Mouse (Mus musculus) liver, postnatal 0 days (tissue): ENCODE measurements at regions not wholly inside any gene's neighbourhood (a gene's known extent, or its start where the extent isn't known, plus 50 kb on each side); places are given as distances from the start of the nearest gene placed in this dataset.
A peak's percentile ranks its signal among the peaks of the same experiment; 100 is the strongest.

Source experiments
- ATAC-seq: fragments of 200-750 bp; cut with Nextera tagmentation; 2 replicates; pipeline ENCODE4 v1.8.0; 2017; ENCODE audit warnings: mild to moderate bottlenecking, moderate library complexity
- DNase-seq: peaks from one replicate; pipeline ENCODE4 v3.0.0-alpha.2; 2016
- H3K27ac ChIP-seq: fragments of 300-500 bp; sonication (generic); 2 replicates; pipeline ENCODE4 v1.5.1; 2014; ENCODE audit warnings: antibody characterized with exemption, moderate library complexity, mild to moderate bottlenecking, low read depth
- H3K27me3 ChIP-seq: fragments of 300-500 bp; sonication (generic); 2 replicates; pipeline ENCODE4 v1.6.1; 2014; ENCODE audit warnings: low read length, control low read depth, mixed read lengths; ENCODE audit not compliant: insufficient read depth
- H3K36me3 ChIP-seq: fragments of 300-500 bp; sonication (generic); replicated peaks from 2 replicates; pipeline ENCODE4 v1.6.1; 2014; ENCODE audit warnings: mild to moderate bottlenecking, control low read depth, low read length, moderate library complexity, mixed read lengths; ENCODE audit not compliant: insufficient read depth
- H3K4me1 ChIP-seq: fragments of 300-500 bp; sonication (generic); 2 replicates; pipeline ENCODE4 v1.6.1; 2014; ENCODE audit warnings: antibody characterized with exemption, mild to moderate bottlenecking, control low read depth; ENCODE audit not compliant: insufficient read depth
- H3K4me2 ChIP-seq: fragments of 300-500 bp; sonication (generic); 2 replicates; pipeline ENCODE4 v1.6.1; 2014; ENCODE audit warnings: low read depth, mild to moderate bottlenecking, low read length, moderate library complexity, mixed read lengths
- H3K4me3 ChIP-seq: fragments of 300-500 bp; sonication (generic); 2 replicates; pipeline ENCODE4 v1.5.1; 2014; ENCODE audit warnings: low read depth, low read length
- H3K9ac ChIP-seq: fragments of 300-500 bp; sonication (generic); replicated peaks from 2 replicates; pipeline ENCODE4 v1.6.1; 2014; ENCODE audit warnings: mild to moderate bottlenecking, moderate library complexity
- H3K9me3 ChIP-seq: fragments of 300-500 bp; sonication (generic); 2 replicates; pipeline ENCODE4 v1.6.1; 2016; ENCODE audit warnings: mild to moderate bottlenecking, control low read depth, low read length, mixed read lengths
- CTCF ChIP-seq: sonication (generic); IDR thresholded peaks from 2 replicates; pipeline ENCODE4 v1.5.1; 2016; ENCODE audit warnings: antibody characterized with exemption, low read depth
- EP300 ChIP-seq: IDR thresholded peaks from 2 replicates; pipeline ENCODE4 v1.6.1; 2016; ENCODE audit warnings: antibody characterized with exemption, low read depth, mild to moderate bottlenecking
- WGBS: fragments of 180-500 bp; shearing (Covaris S2); extraction: QIAGEN DNeasy Blood & Tissue Kit; methylation state at CpG from one replicate; pipeline ENCODE4 v1.1.7; 2014; ENCODE audit not compliant: insufficient replicate concordance; 5-methylcytosine and 5-hydroxymethylcytosine counted together

DNA sequence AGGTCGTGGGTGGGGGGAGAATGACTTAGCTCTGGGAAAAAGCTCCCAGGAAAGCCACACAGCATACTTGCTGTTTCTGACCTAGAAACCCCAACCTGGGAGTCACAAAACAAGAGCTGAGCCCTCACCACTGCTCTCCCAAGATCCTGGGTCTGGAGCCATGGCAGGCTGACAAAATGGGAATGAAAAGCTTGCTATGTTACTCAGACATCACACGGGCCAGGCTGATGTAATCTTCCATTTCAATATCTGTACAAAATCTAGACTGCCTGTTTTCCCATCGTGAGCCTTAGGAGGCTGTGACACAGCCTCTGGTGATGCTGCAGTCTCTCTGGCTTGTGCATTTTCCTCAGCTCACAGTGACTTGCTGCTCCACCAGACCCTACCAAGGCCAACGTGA lies 325.1 kb downstream of the Diras2 start:
- Histone ChIP-seq H3K27ac (no peak overlapping the region), H3K4me3 (no peak overlapping the region), H3K9ac (no peak overlapping the region), H3K4me1 (no peaks in the 10 kb centered on the region), H3K4me2 (no peak overlapping the region), H3K9me3 (no peaks in the 10 kb centered on the region), H3K36me3 (no peaks in the 10 kb centered on the region), H3K27me3 (no peaks in the 10 kb centered on the region)
- ATAC-seq (no peak), DNase-seq (no peak)
- WGBS, result 59% methylated on average over 4 of the region's 4 CpGs
- TF ChIP-seq EP300, result no peak
- no peak for TF ChIP-seq CTCF

DNA sequence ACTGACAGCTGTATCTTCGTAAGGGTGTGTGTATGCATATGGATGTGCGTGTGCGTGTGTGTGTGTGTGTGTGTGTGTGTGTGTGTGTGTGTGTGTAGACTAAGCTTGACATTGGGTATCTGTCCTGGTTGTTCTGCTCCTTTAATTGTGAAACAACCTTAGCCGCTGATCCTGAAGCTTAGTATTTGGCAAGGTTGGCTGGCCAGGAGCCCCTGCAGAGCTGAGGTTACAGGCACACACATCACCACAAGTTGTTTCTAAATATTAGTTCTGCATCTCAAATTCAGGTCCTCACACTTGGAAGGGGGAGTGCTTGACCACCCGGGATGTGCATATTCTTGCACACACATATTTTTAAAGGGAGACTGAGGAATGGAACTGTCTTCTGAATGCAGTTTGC lies 314.7 kb downstream of the Diras2 start:
- Histone ChIP-seq H3K27ac (no peak overlapping the region), H3K27me3 (no peaks in the 10 kb centered on the region), H3K4me1 (no peaks in the 10 kb centered on the region), H3K9ac (no peak overlapping the region), H3K4me3 (no peak overlapping the region), H3K4me2 (no peak overlapping the region), H3K36me3 (no peaks in the 10 kb centered on the region), H3K9me3 (no peaks in the 10 kb centered on the region)
- WGBS, result 74% methylated on average over 5 of the region's 5 CpGs
- DNase-seq (no peak), ATAC-seq (no peak)
- TF ChIP-seq CTCF (no peak), EP300 (no peak)

GRCm38 (mm10) chr13:52217066-52217465 lies 314.0 kb downstream of the Diras2 start:
- TF ChIP-seq CTCF (no peak), EP300 (no peak)
- H3K4me1 ChIP-seq, result peaks cover 2% of the 10 kb centered on the region
- H3K9me3 ChIP-seq, result no peaks in the 10 kb centered on the region
- no peak overlapping the region for H3K4me2 ChIP-seq
- no peaks in the 10 kb centered on the region for H3K27me3 ChIP-seq
- H3K36me3 ChIP-seq, result no peaks in the 10 kb centered on the region
- H3K4me3 ChIP-seq, result no peak overlapping the region
- no peak overlapping the region for H3K9ac ChIP-seq
- no peak for ATAC-seq
- DNase-seq, result no peak
- WGBS, result 72% methylated on average over 5 of the region's 5 CpGs
- H3K27ac ChIP-seq, result no peak overlapping the region

DNA sequence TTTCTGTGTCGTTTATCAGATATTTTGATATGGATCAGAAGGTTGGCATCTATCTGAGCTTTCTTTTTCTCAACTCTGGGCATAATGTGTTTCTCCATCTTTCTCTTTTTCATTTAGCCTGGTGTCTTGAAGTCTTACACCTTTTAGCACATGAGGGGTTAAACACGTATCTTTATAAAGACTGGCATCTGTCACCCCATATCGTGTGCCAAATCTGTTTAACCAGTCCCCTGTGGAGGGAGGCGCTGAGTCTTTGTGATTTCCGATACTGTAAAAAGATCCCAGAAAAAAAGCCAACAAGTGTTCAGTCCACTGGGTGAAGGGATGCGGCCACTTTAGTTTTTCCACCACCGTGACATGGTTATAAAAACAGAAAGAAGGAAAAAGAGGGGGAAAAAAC lies 313.3 kb downstream of the Diras2 start:
- WGBS, result 74% methylated on average over 7 of the region's 7 CpGs
- Histone ChIP-seq H3K36me3 (no peaks in the 10 kb centered on the region), H3K9me3 (no peaks in the 10 kb centered on the region), H3K27me3 (no peaks in the 10 kb centered on the region), H3K4me1 (peaks cover 9% of the 10 kb centered on the region), H3K27ac (no peak overlapping the region), H3K9ac (no peak overlapping the region), H3K4me3 (no peak overlapping the region), H3K4me2 (no peak overlapping the region)
- DNase-seq, result no peak
- TF ChIP-seq CTCF (no peak), EP300 (no peak)
- no peak for ATAC-seq

DNA sequence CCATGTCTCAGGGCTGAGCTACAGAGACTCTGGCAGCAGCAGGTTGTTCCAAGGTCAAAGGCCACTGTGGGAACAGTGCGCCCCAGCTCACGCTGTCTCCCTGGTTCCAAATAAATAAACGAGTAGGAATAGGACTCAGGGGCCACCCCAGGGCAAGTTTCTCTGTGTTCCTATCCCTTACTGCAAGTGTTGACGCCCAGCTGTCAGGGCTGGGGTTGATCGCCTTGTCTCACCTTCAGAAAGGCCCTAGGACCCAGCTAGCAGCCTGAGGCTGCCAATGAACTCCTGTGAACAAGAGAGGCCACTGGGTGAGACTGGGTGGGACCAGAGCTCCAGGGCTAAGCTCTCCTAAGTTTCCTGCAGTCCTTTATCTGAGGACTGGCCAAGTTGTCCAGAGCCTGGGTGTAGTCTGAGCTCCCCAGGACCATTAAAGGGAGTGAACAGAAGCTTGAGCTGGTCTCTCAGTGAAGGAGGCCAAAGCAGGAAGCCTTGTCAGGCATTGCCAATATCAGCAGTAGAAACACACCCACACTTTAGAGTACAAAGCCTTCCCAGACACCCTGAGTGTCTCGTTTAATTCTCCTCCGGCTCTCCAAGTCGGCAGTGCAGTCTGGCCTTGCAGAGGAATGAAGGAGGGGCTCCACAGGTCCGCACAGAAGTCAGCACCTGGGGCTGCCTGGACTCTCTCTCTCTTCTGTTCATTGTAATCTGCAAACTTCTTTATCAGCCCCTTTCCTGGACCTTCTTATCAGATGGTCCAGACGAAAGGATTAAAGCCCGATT lies 308.6 kb downstream of the Diras2 start:
- no peak overlapping the region for H3K9ac ChIP-seq

GRCm38 (mm10) chr13:52223098-52223962 lies 307.7 kb downstream of the Diras2 start:
- ATAC-seq (peak; percentile 75), DNase-seq (peak; percentile 21)
- 64% methylated on average over 6 of the region's 6 CpGs for WGBS
- no peak overlapping the region for H3K4me2 ChIP-seq
- H3K27ac ChIP-seq, result no peak overlapping the region
- H3K9ac ChIP-seq, result no peak overlapping the region
- no peak for TF ChIP-seq EP300
- peak; percentile 86 for TF ChIP-seq CTCF
- H3K4me3 ChIP-seq, result no peak overlapping the region
- H3K4me1 ChIP-seq, result peaks cover 13% of the 10 kb centered on the region
- H3K9me3 ChIP-seq, result no peaks in the 10 kb centered on the region
- H3K36me3 ChIP-seq, result no peaks in the 10 kb centered on the region
- no peaks in the 10 kb centered on the region for H3K27me3 ChIP-seq

More for the DNA sequence above, 308.6 kb downstream of the Diras2 start:
- DNase-seq (peak; percentile 28), ATAC-seq (peak; percentile 47)
- Histone ChIP-seq H3K36me3 (no peaks in the 10 kb centered on the region), H3K27me3 (no peaks in the 10 kb centered on the region), H3K4me3 (no peak overlapping the region), H3K4me2 (no peak overlapping the region), H3K9me3 (no peaks in the 10 kb centered on the region), H3K4me1 (peaks cover 13% of the 10 kb centered on the region), H3K27ac (no peak overlapping the region)
- no peak for TF ChIP-seq CTCF
- TF ChIP-seq EP300, result no peak
- WGBS, result 47% methylated on average over 11 of the region's 11 CpGs
